Mouse (Mus musculus): ENCODE results near the gene Mpst. TPM values are rescaled to one million over a fixed set of nuclear protein-coding genes. Genes with fewer than 3 reads are reported as not detected.

Mpst gene
- total RNA-seq, 2 experiments from 2014 or later: 49.4 to 49.8 TPM

DNA sequence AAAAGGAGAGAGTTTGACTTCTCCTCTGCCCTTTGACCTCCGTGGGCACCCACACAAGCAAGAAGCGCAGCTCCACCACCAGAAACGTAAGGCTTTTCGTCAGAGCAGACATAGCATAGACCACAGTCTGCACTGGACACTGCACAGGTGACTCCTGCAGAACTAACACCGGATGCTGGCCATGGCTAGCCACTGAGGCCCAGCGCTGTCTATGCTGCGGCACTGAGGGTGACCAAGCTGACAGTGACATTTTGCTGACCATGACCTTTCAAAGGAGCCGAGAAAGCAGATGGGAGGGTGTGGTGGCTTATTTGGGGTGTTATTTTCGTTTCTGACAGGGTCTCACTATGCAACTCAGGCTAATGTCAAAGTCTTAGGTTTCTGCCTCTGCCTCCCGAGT is 51.0 kb downstream of the Mpst start:
- intact Hi-C loops (cut with DNase I; ENCODE audit: low total_unique reads): no loop called here
- no peak for DNase-seq

DNA sequence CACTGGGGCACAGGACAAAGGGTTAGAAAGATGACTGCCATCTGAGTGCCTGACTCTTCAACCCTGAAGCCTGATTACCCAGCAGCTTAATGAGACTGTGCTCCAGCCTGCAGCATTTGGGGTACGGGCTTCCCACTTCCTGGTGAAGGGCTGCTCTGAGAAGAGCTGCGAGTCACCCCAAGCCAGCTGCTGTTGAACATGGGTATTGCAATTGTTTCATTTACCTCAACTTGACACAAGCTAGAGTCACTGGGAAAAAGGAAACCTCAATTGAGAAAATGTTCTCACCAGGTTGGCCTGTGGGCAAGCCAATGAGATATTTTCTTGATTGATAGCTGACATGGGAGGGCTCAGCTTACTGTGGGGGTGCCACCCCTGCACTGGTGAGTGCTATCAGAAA is 56.8 kb downstream of the Mpst start:
- intact Hi-C loops (cut with DNase I; ENCODE audit: low total_unique reads): no loop called here
- no peak for DNase-seq

Other genes starting within 250 kb of the Mpst start
- gene Ift27, start 232.3 kb upstream of the Mpst start, total RNA-seq (2021): 10 to 100 TPM; 53.4 to 55.0 TPM
- over 10,000 TPM; 19,167 to 21,154 TPM for gene Pvalb, start 200.0 kb upstream of the Mpst start, total RNA-seq (2021)
- gene Ncf4, start 161.6 kb upstream of the Mpst start, total RNA-seq (2021): 1 to 10 TPM in 1 of 2 experiments, under 1 TPM in 1; 1.00 to 3.0 TPM
- 1 to 10 TPM in 1 of 2 experiments, under 1 TPM in 1; 0.93 to 1.9 TPM for gene Csf2rb2, start 100.7 kb upstream of the Mpst start, total RNA-seq (2021)
- 1 to 10 TPM; 1.1 to 2.1 TPM for gene Csf2rb, start 80.7 kb upstream of the Mpst start, total RNA-seq (2021)
- gene Tex33, start 10.5 kb upstream of the Mpst start, total RNA-seq (2021): not detected
- gene Tst, start 509 bp upstream of the Mpst start, total RNA-seq (2021): 10 to 100 TPM; 19.6 to 21.2 TPM
- gene Kctd17, start 22.1 kb downstream of the Mpst start, total RNA-seq (2021): 10 to 100 TPM; 34.6 to 41.4 TPM
- not detected for gene Tmprss6, start 62.2 kb downstream of the Mpst start, total RNA-seq (2021)
- gene Il2rb, start 88.9 kb downstream of the Mpst start, total RNA-seq (2021): not detected
- gene C1qtnf6, start 125.0 kb downstream of the Mpst start, total RNA-seq (2021): 10 to 100 TPM; 36.9 to 40.4 TPM
- under 1 TPM in 1 of 2 experiments, not detected in 1; 0.04 TPM for gene Sstr3, start 138.3 kb downstream of the Mpst start, total RNA-seq (2021)
- gene Rac2, start 166.4 kb downstream of the Mpst start, total RNA-seq (2021): 1 to 10 TPM; 1.1 to 2.5 TPM
- gene Cyth4, start 190.6 kb downstream of the Mpst start, total RNA-seq (2021): 1 to 10 TPM; 2.9 to 3.3 TPM